Mouse (Mus musculus) retina, embryonic 14.5 days (tissue): ENCODE data around the gene Nphp1.

ENCODE experiments used
- DNase-seq: peaks from one replicate; pipeline ENCODE4 v3.0.0-alpha.2; 2015; ENCODE audit warnings: low spot score

Nphp1 gene

DNA sequence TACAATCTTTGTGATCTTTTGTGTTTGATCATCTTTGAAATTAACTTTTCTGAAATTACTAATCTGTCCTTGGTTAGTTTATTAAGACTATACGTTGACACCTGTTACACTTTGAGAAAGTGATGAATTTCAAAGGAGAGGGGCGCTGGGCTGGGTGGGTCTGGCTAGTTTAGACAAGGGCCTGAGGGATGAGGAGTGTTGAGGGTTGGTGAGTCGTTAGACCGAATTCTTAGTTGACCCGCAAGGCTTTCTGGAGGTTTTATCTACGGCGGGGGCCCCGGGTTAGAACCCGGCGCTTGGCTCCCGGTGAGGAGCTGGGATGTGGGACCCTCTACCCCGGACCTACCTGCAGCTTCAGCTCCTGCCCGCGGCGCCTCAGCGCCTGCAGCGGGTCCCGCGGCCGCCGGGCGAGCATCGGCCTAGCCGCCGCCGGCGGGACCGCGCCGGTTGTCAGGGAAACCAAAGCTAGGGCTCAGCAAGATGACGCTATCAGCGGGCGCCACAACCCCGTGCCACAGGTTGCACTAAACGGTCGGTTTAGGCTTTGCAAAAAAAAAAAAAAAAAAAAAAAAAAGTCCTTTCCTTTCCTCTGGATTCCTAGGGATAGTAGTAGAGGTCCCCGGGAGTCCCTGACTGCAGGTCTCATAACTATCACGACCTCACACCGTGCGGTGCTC is at the start of gene Nphp1:
Nphp1 (minus strand) TSS at position 458 of the 677 bp plus-strand sequence.
- DNase-seq: peak; percentile 92

DNA sequence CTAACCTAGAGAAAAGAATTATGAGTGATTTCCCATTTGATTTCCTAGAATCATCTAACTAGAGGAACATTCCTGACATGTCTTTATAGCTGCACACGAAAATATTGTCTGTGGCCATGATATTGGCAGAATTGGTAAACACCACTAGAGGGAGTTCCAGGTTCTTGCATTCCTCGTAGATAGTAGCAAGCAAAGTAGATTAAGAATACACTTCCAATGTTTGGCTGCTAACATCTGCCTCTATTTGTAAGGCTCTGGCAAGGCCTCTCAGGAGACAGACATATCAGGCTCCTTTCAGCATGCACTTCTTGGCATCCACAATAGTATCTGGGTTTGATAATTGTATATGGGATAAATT is 44.1 kb upstream of the Nphp1 start:
- DNase-seq: peak; percentile 66

DNA sequence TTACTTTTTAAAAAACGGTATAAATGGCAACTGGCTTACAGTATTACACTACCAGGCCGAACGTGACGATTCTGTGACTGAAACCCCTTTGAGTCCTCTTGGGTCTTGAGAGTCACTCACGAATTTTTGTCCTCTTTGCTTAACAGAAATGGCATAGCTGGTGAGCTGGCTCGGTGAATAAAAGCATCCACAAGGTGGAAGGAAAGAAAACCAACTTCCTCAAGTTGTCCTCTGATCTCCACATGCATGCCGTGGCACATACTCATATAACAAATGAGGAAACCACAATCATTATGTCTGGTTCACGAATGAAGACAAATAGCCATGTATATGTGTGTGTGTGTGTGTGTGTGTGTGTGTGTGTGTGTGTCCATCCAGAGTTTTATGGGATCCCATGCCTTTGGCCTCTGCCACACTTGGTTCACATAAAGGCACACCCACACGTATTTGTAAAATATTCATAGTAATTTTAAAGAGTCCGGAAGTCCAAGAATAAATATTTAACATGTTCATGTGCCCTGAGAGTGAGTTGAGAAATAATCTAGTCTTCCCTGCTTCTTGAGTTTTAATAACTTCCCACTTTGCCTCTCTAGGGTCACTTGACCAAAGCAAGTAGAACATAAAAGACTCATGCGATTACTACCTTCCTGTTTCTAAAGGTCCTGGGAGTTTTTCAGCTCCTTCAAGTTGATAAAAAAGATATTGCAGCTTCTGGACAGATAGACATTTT is 43.6 kb upstream of the Nphp1 start:
- no peak for DNase-seq

DNA sequence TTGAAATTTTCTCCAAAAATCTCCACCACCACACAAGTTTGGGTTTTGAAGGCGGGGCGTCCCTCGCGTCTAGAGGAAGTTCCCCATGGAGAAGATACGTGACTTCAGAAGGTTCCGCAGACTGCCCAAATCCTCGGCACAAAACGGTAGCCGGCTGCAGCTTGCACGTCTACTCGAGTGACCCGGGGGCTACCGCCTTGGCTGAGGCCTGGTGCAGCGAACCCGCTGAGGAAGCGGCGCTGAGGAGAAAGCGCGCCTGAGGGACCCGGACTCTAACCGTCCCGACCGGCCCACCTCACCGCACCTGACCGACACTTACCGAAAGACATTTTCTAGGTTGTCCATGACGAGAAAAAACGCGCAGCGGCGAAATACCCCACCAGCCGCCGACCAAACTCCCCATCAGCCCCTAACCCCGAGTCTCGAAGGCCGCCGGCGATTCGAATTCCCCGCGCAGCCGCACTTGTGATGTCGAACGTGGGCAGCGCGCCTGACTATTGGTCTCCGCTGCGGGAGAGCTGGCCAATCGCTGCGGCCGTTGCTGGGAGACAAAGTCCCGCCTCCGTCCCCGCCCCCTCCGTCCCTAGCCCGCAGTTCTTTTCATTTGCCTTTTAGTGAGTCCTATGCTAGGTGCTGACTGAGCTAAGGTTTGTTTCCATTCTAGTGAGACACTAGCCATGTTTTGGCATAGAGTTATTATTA is 42.9 kb upstream of the Nphp1 start, which contains the start of gene Bub1:
Bub1 (minus strand) TSS at position 465 of the 702 bp plus-strand sequence.
- DNase-seq: peak; percentile 97

DNA sequence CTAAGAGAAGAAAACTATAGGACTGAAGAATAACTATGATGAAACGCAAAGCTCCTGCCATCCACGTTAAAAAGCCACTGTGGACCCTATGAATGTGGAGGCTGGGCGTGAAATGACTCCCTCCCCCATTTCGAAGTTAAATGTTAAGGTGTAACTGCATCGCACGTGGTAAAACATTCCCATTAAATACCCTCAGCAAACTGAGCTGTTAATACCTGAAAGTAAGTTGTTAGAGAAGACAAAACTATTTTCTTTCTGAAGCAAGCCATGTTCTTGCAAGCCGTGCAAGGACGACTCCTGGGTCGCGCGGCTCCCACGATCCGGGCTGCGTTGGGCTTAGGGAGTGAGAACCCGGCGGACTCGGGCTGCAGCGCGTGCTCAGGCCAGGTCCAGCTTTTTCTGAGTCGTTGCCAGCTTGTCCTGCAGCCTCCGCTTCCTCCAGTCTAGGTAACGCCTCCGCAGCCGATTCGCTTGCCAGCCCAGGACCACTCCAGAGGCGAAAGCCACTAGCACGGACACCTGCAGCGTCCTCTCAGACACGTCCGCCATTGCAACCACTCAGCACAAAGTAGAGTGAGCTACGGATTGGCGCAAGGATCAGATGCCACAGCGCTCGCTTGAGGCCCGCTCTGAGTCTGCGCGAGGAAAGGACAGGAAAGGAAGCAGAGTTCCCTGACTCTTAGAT is 3.4 kb upstream of the Nphp1 start, which contains the start of gene Mtln:
Mtln (minus strand) TSS at position 570 of the 685 bp plus-strand sequence.
- peak; percentile 93 for DNase-seq

DNA sequence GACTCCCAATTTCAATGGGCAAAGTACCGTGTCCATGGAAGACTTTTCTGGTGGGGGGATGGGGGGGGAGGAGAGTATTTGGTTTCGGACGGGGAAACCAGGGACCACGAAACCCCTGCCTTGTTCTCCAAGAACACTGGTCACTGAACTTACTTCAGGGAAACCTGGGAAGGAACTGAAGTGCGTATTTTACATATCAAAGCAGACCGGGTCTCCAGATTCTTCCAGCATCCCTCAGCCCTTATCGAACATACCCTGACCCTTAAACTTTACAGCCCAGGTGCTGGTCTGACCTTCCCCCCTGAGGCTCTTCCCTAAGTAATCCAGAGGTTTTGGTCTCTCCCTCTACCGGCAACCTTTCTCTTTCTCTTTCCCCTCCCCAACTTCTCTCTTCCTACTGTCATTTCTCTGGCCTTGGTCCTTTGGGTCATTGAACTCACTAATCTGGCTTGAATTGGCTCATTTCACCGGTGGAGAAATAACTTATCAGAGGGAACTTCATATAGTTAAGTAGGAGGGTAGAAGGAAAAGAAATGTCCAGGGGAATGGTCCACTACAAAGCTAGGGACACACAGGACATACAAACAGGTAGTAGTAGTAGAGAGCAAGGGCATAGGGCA is 1.1 kb upstream of the Nphp1 start:
- DNase-seq: no peak

DNA sequence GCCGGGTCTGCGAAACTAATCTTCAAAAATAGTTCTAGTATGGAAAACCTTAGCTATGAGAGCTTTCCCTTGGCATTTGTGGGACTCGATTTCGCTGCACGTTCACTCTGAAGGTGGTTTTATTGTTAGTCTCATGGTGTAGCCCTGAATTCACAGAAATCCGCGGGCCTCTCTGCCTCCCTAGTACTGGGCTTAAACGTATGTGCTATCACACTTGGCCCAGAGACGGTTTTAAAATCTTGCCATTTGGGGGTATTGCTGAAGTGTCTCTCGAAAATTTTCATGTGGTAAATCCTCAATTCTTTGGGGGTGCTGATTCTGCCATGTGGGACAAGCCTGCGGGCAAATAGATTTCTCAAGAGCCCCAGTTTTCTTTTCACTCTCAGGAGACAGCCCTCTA is 441 bp upstream of the Nphp1 start:
- no peak for DNase-seq

DNA sequence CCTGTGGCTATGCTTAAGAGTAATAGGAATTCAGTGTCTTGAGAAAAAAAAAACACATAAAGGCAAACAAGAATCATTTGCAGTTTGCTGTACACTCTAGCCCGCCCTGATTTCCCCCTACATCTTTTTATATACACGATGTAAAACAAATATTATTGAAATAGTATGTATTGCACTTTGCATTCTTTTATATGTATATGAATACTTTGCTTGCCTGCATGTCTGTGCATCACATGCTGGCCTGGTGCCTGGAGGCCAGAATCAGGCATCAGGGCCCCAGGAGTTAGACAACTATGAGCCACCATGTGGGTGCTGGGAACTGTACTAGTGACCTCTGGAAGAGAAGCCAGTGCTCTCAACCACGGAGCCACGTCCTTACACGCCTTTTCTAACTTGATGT is 1.5 kb downstream of the Nphp1 start:
- DNase-seq: no peak

DNA sequence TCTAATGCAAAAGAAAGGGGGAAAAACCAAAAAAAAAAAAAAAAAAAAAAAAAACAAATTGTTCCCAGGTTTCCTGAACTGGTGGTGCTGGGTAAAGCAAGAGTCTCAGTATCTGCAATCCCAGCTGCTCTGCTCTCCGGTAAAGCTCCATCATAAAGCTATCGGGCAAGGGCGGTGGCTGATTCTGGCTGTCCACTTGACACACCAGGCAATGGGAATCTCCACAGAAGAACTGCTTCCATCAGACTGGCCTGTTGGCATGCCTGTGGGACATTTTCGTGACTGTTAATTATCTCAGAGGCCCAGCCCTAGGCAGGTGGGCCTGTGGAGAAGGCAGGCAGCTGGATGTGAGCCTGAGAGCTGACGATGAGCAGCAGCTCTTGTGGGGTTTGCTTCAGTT is 10.2 kb downstream of the Nphp1 start:
- no peak for DNase-seq

DNA sequence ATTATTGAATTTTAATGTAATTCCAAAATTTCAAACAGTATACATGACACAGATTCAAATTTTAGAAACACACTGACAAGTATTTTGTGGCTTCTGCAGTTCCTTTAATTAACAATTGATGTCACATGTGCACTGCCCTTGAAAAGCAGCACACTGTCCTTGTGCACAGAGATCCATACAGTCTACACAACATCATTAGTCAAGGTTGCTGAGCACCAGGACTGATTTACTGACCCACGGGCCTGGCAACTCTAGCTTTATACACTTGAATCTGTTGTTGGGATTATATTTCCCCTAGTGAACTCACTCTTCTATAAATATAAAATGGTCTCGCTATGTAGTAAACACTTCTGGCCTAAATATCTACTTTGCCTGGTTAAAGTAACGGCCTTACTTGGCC is 13.7 kb downstream of the Nphp1 start:
- DNase-seq: no peak

DNA sequence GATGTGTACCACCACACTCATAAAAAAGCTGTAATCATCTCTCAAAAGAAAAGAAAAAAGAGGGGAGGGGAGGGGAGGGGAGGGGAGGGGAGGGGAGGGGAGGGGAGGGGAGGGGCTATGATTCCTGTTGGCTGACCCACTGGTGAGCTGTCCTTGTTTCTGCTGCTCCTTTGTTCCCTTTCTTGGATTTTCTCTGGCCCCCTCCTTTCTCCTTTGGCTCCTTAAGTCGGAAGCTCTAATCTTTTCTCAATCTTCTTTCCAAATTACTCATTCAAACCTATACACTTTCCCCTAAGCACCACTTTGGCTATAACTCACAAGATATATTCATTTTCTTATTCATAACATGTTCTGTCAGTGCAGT is 14.1 kb downstream of the Nphp1 start:
- no peak for DNase-seq

DNA sequence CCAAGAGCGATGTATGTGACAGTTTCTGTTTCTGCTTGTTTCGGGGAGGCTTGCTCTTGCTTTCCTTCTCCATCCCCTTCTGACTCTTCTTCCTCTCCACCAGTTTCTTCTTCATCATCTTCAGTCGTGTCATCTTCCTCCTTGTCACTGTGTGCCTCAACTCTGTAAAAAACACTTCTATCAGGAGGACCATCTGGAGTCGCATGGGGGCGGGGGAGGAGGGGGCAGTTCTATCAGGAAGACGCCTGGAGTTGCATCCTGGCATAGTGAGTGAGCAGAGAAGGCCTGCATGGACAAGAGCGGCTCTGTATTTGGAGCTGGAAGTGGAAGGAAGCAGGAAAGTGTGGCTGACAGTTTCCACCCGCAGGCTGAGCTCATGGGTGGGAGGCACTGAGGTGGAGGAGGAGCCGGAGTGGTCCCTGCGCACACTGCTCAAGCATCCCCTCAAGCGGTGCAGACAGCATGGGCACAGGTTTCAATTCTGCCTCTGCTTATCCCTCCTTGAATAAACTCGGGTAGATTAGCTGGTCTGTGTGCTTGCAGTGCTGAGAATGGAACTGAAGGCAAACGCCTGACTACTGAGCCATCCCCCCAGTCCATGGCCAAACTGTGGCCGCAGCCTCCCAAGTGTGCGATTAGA is 14.6 kb downstream of the Nphp1 start:
- no peak for DNase-seq

DNA sequence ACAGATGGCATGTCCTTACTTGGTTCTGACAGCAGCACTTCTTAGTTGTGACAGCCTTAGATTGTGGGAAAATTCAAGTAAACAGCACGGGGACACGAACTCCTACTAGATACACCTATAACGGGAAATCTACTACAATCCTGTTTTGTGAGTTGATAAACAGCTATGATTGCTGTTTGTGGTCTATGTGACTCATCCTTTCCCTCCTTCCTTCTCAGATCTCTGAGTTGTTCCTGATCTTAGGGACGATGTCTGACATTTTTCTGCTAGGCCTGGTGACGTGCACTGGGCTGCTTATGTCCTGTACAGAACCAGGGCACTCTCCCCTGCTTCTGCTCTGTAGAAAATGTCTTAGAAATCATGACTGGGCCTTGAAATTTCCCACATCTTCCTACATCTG is 27.1 kb downstream of the Nphp1 start:
- DNase-seq: no peak

DNA sequence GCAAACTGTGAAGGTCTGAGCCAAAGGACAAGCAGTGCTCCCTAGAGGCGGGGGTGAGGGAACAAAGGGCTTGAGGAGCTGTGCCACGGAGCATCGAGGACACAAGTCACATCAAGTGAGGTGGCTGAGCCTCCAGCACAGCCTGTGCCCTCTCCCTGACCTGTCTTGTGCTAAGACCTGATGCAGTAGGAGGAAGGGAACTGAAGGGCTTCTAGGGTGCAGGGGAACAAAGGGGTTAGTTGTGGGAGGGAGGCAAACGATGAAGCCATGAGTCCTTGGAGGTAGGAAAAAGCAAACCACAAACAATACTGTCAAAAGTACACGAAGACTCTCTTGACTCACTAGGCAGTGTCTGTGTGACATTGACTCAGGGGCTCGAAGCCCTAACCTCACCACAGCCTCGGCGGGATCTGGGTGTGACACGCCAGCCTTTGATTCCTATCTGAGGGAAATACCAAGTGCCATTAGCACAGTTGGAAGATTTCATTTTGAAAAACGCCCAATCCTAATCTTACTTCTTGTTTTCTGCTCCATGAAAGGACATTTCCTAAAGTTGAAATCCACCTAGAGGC is 28.2 kb downstream of the Nphp1 start:
- DNase-seq: no peak

DNA sequence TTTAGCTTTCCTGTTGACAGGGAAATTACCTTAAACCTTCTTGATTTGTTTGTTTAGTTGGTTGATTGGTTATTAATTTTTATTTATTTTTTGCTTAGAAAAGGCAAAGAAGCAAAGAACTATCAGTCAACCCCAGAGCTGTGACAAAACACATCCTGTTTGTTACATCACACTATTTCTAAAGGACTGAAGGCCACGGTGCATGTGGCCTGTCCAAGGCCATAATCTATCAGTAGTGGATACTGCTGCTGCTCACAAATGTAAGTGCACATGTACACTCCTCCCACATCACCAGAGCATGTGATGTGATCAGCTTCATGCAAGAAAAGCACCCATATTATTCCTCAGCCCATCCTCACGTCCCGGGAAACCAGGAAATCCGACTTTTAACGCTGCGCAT is 28.7 kb downstream of the Nphp1 start:
- no peak for DNase-seq

DNA sequence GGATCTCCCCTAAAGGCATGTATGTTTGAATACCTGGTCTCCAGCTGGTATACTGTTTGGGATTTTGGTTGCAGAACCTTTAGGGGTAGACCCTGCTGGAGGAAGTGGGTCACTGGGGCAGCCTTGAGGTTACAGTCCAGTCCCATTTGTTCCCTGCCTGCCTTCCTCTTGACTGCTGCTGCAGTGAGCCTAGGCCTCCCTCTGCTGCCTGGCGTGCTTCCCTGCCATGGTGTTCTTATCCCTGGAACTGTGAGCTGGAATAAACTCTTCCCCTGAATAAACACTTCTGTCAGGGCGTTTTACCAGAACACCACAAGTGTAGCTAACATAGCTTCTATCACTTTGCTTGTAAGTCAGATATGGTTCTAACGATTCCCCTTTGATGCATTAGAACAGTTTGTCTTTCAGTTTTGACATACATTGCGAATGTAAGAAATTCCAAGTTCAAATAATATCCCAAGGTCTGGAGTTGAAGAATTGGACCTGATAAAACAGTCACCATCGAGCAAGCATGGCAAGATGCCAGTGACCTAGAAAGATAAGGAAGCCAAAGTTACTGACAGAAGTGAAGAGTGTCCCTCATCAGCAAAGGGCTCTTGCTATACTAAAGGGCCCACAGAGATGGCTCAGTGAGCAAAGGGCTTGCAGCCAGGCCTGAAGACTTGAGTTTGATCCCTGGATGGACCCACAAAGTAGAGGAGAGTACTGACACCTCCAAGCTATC is 29.4 kb downstream of the Nphp1 start:
- DNase-seq: no peak

DNA sequence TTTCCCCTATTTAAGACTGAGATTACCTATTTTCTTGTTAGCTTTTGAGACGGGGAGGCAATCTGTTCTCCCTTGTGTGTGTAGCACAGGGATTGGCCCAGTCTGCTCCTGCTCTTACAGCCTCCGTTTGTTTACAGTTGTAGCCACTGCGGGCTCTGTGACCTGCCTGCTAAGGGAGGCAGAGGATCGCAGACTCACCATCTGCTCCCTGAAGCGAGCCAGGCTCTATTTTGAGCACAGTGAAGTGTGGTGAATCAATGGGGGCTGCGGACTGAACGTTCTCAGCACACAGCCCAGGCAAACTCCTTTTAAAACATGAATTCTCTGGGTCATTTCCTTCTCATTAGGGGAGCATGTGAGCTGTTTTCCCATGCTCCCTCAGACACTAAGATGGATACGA is 31.5 kb downstream of the Nphp1 start:
- DNase-seq: peak; percentile 18

DNA sequence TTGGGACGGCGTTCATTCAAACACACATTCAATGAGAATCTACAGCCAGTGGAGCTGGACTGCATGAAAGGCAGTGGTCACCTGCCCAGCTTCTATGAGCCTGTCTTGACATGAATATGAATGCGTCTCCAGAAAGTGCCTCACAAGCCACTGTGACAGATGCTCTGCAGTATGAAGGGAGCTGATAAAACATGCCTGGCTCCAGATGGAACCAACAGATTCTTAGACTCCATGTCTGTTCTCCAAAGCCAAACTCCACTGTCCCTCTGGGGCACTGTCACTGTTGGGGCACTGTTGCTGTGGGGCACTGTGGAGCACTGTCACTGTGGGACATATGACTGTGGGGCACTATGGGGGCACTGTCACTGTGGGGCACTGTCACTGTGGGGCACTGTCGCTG is 34.6 kb downstream of the Nphp1 start:
- no peak for DNase-seq

DNA sequence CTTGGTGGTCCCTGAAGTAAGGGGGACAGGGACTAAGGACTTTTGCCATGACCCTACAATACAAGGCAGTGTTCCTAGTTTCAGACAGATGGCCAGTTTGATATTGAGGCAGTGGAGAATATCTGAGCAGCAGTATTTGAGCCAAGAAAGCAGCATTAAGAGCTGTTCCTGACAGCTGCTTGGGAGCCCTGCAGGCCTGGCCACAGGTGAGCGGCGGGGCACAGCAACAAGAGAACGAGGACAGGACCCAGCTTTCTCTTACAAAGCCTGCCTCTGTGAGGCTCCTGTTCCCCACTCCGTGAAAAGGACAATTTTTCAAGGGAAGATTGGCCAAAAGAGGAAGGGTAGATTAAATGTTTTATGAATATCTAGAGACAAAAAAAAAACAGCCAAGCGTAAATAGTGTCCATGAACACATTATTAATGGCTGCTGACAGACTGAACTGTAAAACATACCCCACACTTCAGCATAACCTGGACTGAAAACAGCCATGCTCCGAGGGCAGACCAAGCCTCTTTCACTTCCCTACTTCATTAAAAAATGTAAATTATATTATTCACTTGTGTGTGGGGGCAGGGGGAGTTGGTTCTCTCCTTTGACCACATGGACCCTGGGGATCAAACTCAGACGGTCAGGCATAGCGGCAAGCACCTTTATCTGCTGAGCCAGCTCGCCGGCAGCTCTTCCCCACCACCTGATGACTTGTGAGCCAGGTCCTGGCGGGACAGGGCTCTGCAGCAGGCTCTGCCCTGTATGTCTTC is 36.7 kb downstream of the Nphp1 start:
- no peak for DNase-seq

DNA sequence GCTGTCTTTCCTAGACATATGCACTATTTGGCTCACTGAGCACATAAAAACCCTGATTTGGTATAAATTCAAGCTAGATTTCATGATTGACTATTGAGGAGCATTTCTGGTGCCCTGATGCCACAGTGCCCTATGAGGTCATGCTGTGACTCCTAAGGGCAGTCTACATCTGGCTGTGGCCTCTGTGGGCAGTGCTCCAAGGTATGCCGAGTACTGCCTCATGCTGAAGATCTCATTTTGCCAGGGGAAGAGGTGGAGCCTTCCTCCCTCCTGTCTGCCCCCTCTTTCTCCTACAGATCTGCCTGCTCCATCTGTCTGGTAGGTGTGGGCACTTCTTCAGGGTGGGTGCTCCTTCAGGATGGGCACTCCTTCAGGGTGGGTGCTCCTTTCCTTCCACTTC is 39.3 kb downstream of the Nphp1 start:
- DNase-seq: no peak
